Mouse (Mus musculus): ENCODE data around the gene Ddx28.

DNA sequence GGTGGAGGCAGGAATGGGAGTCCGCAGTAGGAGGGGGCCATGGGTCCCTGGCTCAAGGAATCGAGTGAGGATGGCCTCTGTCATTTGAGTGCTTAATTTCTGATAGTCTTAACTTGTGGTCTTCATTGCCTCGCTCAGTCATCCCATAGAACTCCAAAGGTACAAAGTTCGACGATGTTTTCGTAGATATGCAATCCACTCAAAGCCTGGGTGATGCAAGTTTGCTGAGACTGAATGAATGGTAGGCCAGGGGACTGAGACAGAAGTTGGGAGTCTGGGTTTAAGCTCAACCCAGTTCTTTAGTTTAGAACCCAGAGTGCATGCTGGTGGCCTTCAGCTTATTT, at the start of gene Ddx28:
- TF ChIP-seq POLR2A (IDR thresholded peaks at IDR 0.05; ENCODE audit: borderline replicate concordance, insufficient read depth, low read length) (no peak), CTCF (IDR thresholded peaks at IDR 0.05; ENCODE audit: borderline replicate concordance, insufficient read depth, low read depth, low read length) (no peak)

Data from cerebellum, adult 2 months (tissue).